Mouse (Mus musculus) hindbrain, embryonic 14.5 days (tissue): Measurements from ENCODE around the gene Ccr5. TPM values are rescaled to one million over a fixed set of nuclear protein-coding genes. Genes with fewer than 3 reads are reported as not detected.

Experiments
- ATAC-seq: fragments of 200-750 bp; cut with Nextera tagmentation; 2 replicates; pipeline ENCODE4 v1.8.0; 2017; ENCODE audit warnings: moderate number of reproducible peaks, mild to moderate bottlenecking, moderate TSS enrichment, moderate library complexity; ENCODE audit not compliant: low FRiP score
- DNase-seq: peaks from one replicate; pipeline ENCODE4 v3.0.0-alpha.2; 2015; ENCODE audit warnings: low spot score
- H3K27ac ChIP-seq: fragments of 300-500 bp; sonication (generic); 2 replicates; pipeline ENCODE4 v1.5.1; 2014; ENCODE audit warnings: mild to moderate bottlenecking, moderate library complexity
- H3K27me3 ChIP-seq: fragments of 300-500 bp; sonication (generic); 2 replicates; pipeline ENCODE4 v1.6.1; 2014; ENCODE audit warnings: mild to moderate bottlenecking, low read length, mixed read lengths; ENCODE audit not compliant: control insufficient read depth, insufficient read depth
- H3K36me3 ChIP-seq: fragments of 300-500 bp; sonication (generic); replicated peaks from 2 replicates; pipeline ENCODE4 v1.6.1; 2014; ENCODE audit not compliant: control insufficient read depth, insufficient read depth
- H3K4me1 ChIP-seq: fragments of 300-500 bp; sonication (generic); replicated peaks from 2 replicates; pipeline ENCODE4 v1.6.1; 2014; ENCODE audit warnings: antibody characterized with exemption, low read length, mixed read lengths; ENCODE audit not compliant: control insufficient read depth, insufficient read depth
- H3K4me2 ChIP-seq: fragments of 300-500 bp; sonication (generic); replicated peaks from 2 replicates; pipeline ENCODE4 v1.6.1; 2014; ENCODE audit warnings: mild to moderate bottlenecking, moderate library complexity
- H3K4me3 ChIP-seq: fragments of 300-500 bp; sonication (generic); replicated peaks from 2 replicates; pipeline ENCODE4 v1.5.1; 2014; ENCODE audit warnings: mild to moderate bottlenecking, low read length
- H3K9ac ChIP-seq: fragments of 300-500 bp; sonication (generic); 2 replicates; pipeline ENCODE4 v1.6.1; 2014
- H3K9me3 ChIP-seq: fragments of 300-500 bp; sonication (generic); 2 replicates; pipeline ENCODE4 v1.6.1; 2016; ENCODE audit warnings: low read length; ENCODE audit not compliant: control insufficient read depth
- WGBS: fragments of 180-500 bp; shearing (Covaris S2); extraction: QIAGEN DNeasy Blood & Tissue Kit; methylation state at CpG from one replicate; pipeline ENCODE4 v1.1.7; 2014; 5-methylcytosine and 5-hydroxymethylcytosine counted together
- polyA plus RNA-seq: library from polyadenylated mRNA; unstranded; fragments of >200 nt; fragmentation: Nextera tagmentation; extraction: Ambion mirVana; gene quantifications from 2 replicates; pipeline ENCODE4 v1.2.1, GENCODE M21; 2014

Ccr5 gene
- polyA plus RNA-seq, 1 experiment from 2014 or later: 1.5 TPM

GRCm38 (mm10) chr9:124108356-124109127 lies 12.8 kb upstream of the Ccr5 start:
- Histone ChIP-seq H3K4me1 (no peaks in the 10 kb centered on the region), H3K9me3 (no peaks in the 10 kb centered on the region), H3K4me3 (no peak overlapping the region), H3K4me2 (no peak overlapping the region), H3K9ac (no peak overlapping the region), H3K36me3 (no peaks in the 10 kb centered on the region), H3K27me3 (no peaks in the 10 kb centered on the region), H3K27ac (no peak overlapping the region)
- 85% methylated on average over 2 of the region's 2 CpGs for WGBS
- DNase-seq (no peak), ATAC-seq (no peak)

GRCm38 (mm10) chr9:124111997-124112396 lies 9.3 kb upstream of the Ccr5 start:
- Histone ChIP-seq H3K9me3 (no peaks in the 10 kb centered on the region), H3K4me1 (no peaks in the 10 kb centered on the region), H3K27ac (no peak overlapping the region), H3K27me3 (no peaks in the 10 kb centered on the region), H3K4me2 (no peak overlapping the region), H3K9ac (no peak overlapping the region), H3K4me3 (no peak overlapping the region), H3K36me3 (no peaks in the 10 kb centered on the region)
- ATAC-seq (no peak), DNase-seq (no peak)
- WGBS: 81% methylated on average over 1 of the region's 1 CpGs

- Histone ChIP-seq H3K4me1 (no peaks in the 10 kb centered on the region), H3K9me3 (no peaks in the 10 kb centered on the region), H3K9ac (no peak overlapping the region), H3K27me3 (no peaks in the 10 kb centered on the region), H3K27ac (no peak overlapping the region), H3K4me3 (no peak overlapping the region), H3K36me3 (no peaks in the 10 kb centered on the region), H3K4me2 (no peak overlapping the region)
- whole genome bisulfite sequencing: 88% methylated on average over 1 of the region's 1 CpGs
- ATAC-seq: no peak
- DNase-seq: no peak
These were observed 8.6 kb upstream of the Ccr5 start for GRCm38 (mm10) chr9:124112591-124113239.

GRCm38 (mm10) chr9:124113777-124114176 lies 7.6 kb upstream of the Ccr5 start:
- Histone ChIP-seq H3K4me2 (no peak overlapping the region), H3K4me1 (no peaks in the 10 kb centered on the region), H3K27me3 (no peaks in the 10 kb centered on the region), H3K36me3 (no peaks in the 10 kb centered on the region), H3K9me3 (no peaks in the 10 kb centered on the region), H3K27ac (no peak overlapping the region), H3K4me3 (no peak overlapping the region), H3K9ac (no peak overlapping the region)
- 88% methylated on average over 1 of the region's 1 CpGs for WGBS
- ATAC-seq: no peak
- no peak for DNase-seq

GRCm38 (mm10) chr9:124118489-124118888 lies 2.9 kb upstream of the Ccr5 start:
- Histone ChIP-seq H3K27me3 (no peaks in the 10 kb centered on the region), H3K9me3 (no peaks in the 10 kb centered on the region), H3K4me3 (no peak overlapping the region), H3K4me2 (no peak overlapping the region), H3K9ac (no peak overlapping the region), H3K4me1 (no peaks in the 10 kb centered on the region), H3K36me3 (no peaks in the 10 kb centered on the region), H3K27ac (no peak overlapping the region)
- WGBS: 100% methylated on average over 1 of the region's 1 CpGs
- no peak for DNase-seq
- no peak for ATAC-seq

- Histone ChIP-seq H3K27ac (no peak overlapping the region), H3K27me3 (no peaks in the 10 kb centered on the region), H3K9me3 (no peaks in the 10 kb centered on the region), H3K36me3 (no peaks in the 10 kb centered on the region), H3K9ac (no peak overlapping the region), H3K4me3 (no peak overlapping the region), H3K4me2 (no peak overlapping the region), H3K4me1 (no peaks in the 10 kb centered on the region)
- WGBS: 80% methylated on average over 11 of the region's 11 CpGs
- no peak for ATAC-seq
- no peak for DNase-seq
These were observed 4.2 kb downstream of the Ccr5 start for GRCm38 (mm10) chr9:124125576-124125975.

- H3K27ac ChIP-seq: no peak overlapping the region
- H3K9ac ChIP-seq: no peak overlapping the region
- ATAC-seq (no peak), DNase-seq (no peak)
- H3K9me3 ChIP-seq: no peaks in the 10 kb centered on the region
- no peak overlapping the region for H3K4me3 ChIP-seq
- WGBS: 69% methylated on average over 5 of the region's 5 CpGs
- H3K36me3 ChIP-seq: no peaks in the 10 kb centered on the region
- no peak overlapping the region for H3K4me2 ChIP-seq
- H3K27me3 ChIP-seq: no peaks in the 10 kb centered on the region
- no peaks in the 10 kb centered on the region for H3K4me1 ChIP-seq
These were observed 5.0 kb downstream of the Ccr5 start for GRCm38 (mm10) chr9:124126373-124126772.

GRCm38 (mm10) chr9:124127412-124127811 lies 6.1 kb downstream of the Ccr5 start:
- H3K36me3 ChIP-seq: no peaks in the 10 kb centered on the region
- no peak overlapping the region for H3K9ac ChIP-seq
- no peak overlapping the region for H3K27ac ChIP-seq
- no peak for DNase-seq
- WGBS: 74% methylated on average over 4 of the region's 4 CpGs
- H3K27me3 ChIP-seq: no peaks in the 10 kb centered on the region
- H3K4me3 ChIP-seq: no peak overlapping the region
- H3K4me1 ChIP-seq: no peaks in the 10 kb centered on the region
- no peak for ATAC-seq
- H3K9me3 ChIP-seq: no peaks in the 10 kb centered on the region
- no peak overlapping the region for H3K4me2 ChIP-seq

- no peak overlapping the region for H3K4me2 ChIP-seq
- no peak overlapping the region for H3K9ac ChIP-seq
- H3K27ac ChIP-seq: no peak overlapping the region
- WGBS: 0% methylated on average over 1 of the region's 1 CpGs
- no peaks in the 10 kb centered on the region for H3K9me3 ChIP-seq
- no peaks in the 10 kb centered on the region for H3K27me3 ChIP-seq
- ATAC-seq: no peak
- H3K4me3 ChIP-seq: no peak overlapping the region
- H3K36me3 ChIP-seq: no peaks in the 10 kb centered on the region
- no peaks in the 10 kb centered on the region for H3K4me1 ChIP-seq
- DNase-seq: peak; percentile 82
These were observed 7.0 kb downstream of the Ccr5 start for GRCm38 (mm10) chr9:124128379-124128778.
